Mouse (Mus musculus) liver, postnatal 0 days (tissue): ENCODE measurements around the gene Cox15. TPM values are rescaled to one million over a fixed set of nuclear protein-coding genes. Genes with fewer than 3 reads are reported as not detected.

ENCODE experiments used
- ATAC-seq: fragments of 200-750 bp; cut with Nextera tagmentation; 2 replicates; pipeline ENCODE4 v1.8.0; 2017; ENCODE audit warnings: mild to moderate bottlenecking, moderate library complexity
- DNase-seq: peaks from one replicate; pipeline ENCODE4 v3.0.0-alpha.2; 2016
- H3K27ac ChIP-seq: fragments of 300-500 bp; sonication (generic); 2 replicates; pipeline ENCODE4 v1.5.1; 2014; ENCODE audit warnings: antibody characterized with exemption, moderate library complexity, mild to moderate bottlenecking, low read depth
- H3K27me3 ChIP-seq: fragments of 300-500 bp; sonication (generic); 2 replicates; pipeline ENCODE4 v1.6.1; 2014; ENCODE audit warnings: low read length, control low read depth, mixed read lengths; ENCODE audit not compliant: insufficient read depth
- H3K36me3 ChIP-seq: fragments of 300-500 bp; sonication (generic); replicated peaks from 2 replicates; pipeline ENCODE4 v1.6.1; 2014; ENCODE audit warnings: mild to moderate bottlenecking, control low read depth, low read length, moderate library complexity, mixed read lengths; ENCODE audit not compliant: insufficient read depth
- H3K4me1 ChIP-seq: fragments of 300-500 bp; sonication (generic); 2 replicates; pipeline ENCODE4 v1.6.1; 2014; ENCODE audit warnings: antibody characterized with exemption, mild to moderate bottlenecking, control low read depth; ENCODE audit not compliant: insufficient read depth
- H3K4me2 ChIP-seq: fragments of 300-500 bp; sonication (generic); 2 replicates; pipeline ENCODE4 v1.6.1; 2014; ENCODE audit warnings: low read depth, mild to moderate bottlenecking, low read length, moderate library complexity, mixed read lengths
- H3K4me3 ChIP-seq: fragments of 300-500 bp; sonication (generic); 2 replicates; pipeline ENCODE4 v1.5.1; 2014; ENCODE audit warnings: low read depth, low read length
- H3K9ac ChIP-seq: fragments of 300-500 bp; sonication (generic); replicated peaks from 2 replicates; pipeline ENCODE4 v1.6.1; 2014; ENCODE audit warnings: mild to moderate bottlenecking, moderate library complexity
- H3K9me3 ChIP-seq: fragments of 300-500 bp; sonication (generic); 2 replicates; pipeline ENCODE4 v1.6.1; 2016; ENCODE audit warnings: mild to moderate bottlenecking, control low read depth, low read length, mixed read lengths
- CTCF ChIP-seq: sonication (generic); IDR thresholded peaks from 2 replicates; pipeline ENCODE4 v1.5.1; 2016; ENCODE audit warnings: antibody characterized with exemption, low read depth
- EP300 ChIP-seq: IDR thresholded peaks from 2 replicates; pipeline ENCODE4 v1.6.1; 2016; ENCODE audit warnings: antibody characterized with exemption, low read depth, mild to moderate bottlenecking
- WGBS: fragments of 180-500 bp; shearing (Covaris S2); extraction: QIAGEN DNeasy Blood & Tissue Kit; methylation state at CpG from one replicate; pipeline ENCODE4 v1.1.7; 2014; ENCODE audit not compliant: insufficient replicate concordance; 5-methylcytosine and 5-hydroxymethylcytosine counted together
- polyA plus RNA-seq: library from polyadenylated mRNA; unstranded; fragments of >200 nt; fragmentation: Nextera tagmentation; extraction: Ambion mirVana; gene quantifications from 2 replicates; pipeline ENCODE4 v1.2.1, GENCODE M21; 2015

The Cox15 gene
- polyA plus RNA-seq, 1 experiment from 2014 or later, result 3.5 TPM

DNA sequence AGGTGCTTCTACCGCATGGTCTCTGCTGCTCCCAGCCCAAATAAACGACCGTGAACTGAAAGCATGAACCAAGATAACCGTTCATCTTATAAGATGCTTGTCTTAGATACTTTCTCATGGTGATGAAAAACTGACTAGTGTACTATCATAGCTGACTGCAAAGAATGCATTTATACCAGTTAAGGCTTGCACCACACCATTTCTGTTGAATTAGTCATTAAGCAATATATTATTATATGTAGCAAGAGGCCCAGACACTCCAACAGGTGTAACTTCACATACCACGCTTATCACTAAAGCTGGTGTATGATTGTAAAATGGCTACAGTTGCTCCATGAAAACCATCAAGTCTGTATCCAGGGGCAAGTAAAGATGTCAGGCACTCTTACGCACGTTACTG, 37.0 kb upstream of the Cox15 start:
- TF ChIP-seq CTCF (no peak), EP300 (no peak)
- ATAC-seq (no peak), DNase-seq (no peak)
- no peak overlapping the region for H3K4me3 ChIP-seq
- H3K36me3 ChIP-seq, result peaks cover 6% of the 10 kb centered on the region; the same call in 1 of the 2 replicates
- no peak overlapping the region for H3K27ac ChIP-seq
- 80% methylated on average over 7 of the region's 7 CpGs for WGBS
- H3K4me2 ChIP-seq, result no peak overlapping the region
- no peak overlapping the region for H3K9ac ChIP-seq
- H3K27me3 ChIP-seq, result no peaks in the 10 kb centered on the region
- no peaks in the 10 kb centered on the region for H3K4me1 ChIP-seq
- H3K9me3 ChIP-seq, result no peaks in the 10 kb centered on the region

GRCm38 (mm10) chr19:43786249-43787026, 33.6 kb upstream of the Cox15 start:
- H3K4me1 ChIP-seq, result no peaks in the 10 kb centered on the region
- H3K27ac ChIP-seq, result peak overlapping the region; percentile 80
- WGBS, result 47% methylated on average over 13 of the region's 13 CpGs
- peak overlapping the region; percentile 61 for H3K9ac ChIP-seq
- ATAC-seq, result peak; percentile 32
- peak overlapping the region; percentile 47 for H3K4me2 ChIP-seq
- H3K27me3 ChIP-seq, result no peaks in the 10 kb centered on the region
- TF ChIP-seq EP300 (0 out of 2 replicates have a peak, but pooled peaks have one; percentile 35), CTCF (no peak)
- H3K36me3 ChIP-seq, result peaks cover 6% of the 10 kb centered on the region; the same call in 1 of the 2 replicates
- H3K4me3 ChIP-seq, result peak overlapping the region; percentile 43
- H3K9me3 ChIP-seq, result no peaks in the 10 kb centered on the region
- no peak for DNase-seq

GRCm38 (mm10) chr19:43784761-43785160, 32.0 kb upstream of the Cox15 start:
- no peaks in the 10 kb centered on the region for H3K9me3 ChIP-seq
- H3K4me3 ChIP-seq, result peak overlapping the region; percentile 43
- ATAC-seq (no peak), DNase-seq (no peak)
- no peaks in the 10 kb centered on the region for H3K27me3 ChIP-seq
- 36% methylated on average over 8 of the region's 8 CpGs for WGBS
- H3K4me2 ChIP-seq, result peak overlapping the region; percentile 47
- 0 out of 2 replicates have a peak, but pooled peaks cover 3% of the 10 kb centered on the region for H3K36me3 ChIP-seq
- peak overlapping the region; percentile 61 for H3K9ac ChIP-seq
- TF ChIP-seq CTCF (no peak), EP300 (no peak)
- peak overlapping the region; percentile 80 for H3K27ac ChIP-seq
- H3K4me1 ChIP-seq, result no peaks in the 10 kb centered on the region

DNA sequence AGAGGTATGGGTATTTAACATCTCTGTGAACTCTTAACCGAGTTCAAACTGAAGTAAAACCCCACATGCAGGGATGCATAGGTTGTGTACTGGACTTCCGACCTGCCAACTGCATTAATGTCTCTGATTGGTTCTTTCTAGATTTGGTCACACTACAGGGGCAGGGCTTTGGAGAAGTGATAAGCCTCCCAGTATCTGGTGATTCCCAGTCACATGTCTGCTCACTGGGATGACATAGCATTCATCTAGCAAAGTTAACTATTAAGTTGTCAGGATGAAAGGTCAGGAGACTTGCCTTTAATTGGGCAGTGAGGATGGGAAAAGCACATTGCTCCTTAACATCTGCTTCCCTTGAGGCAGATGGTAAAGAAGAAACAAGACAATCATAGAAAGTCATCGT, 29.2 kb upstream of the Cox15 start, which contains the start of gene Abcc2:
Abcc2 (plus strand) TSS at position 213 of the 400 bp plus-strand sequence.
- Histone ChIP-seq H3K27ac (peak within 1 kb of the TSS; percentile 80), H3K4me1 (0 out of 2 replicates have a peak, but pooled peaks cover 3% of the 10 kb centered on the region), H3K36me3 (no peaks in the 10 kb centered on the region), H3K4me2 (peak within 1 kb of the TSS; percentile 38), H3K9ac (peak within 1 kb of the TSS; percentile 68), H3K4me3 (peak within 1 kb of the TSS; percentile 43), H3K27me3 (no peaks in the 10 kb centered on the region), H3K9me3 (no peaks in the 10 kb centered on the region)
- DNase-seq (no peak), ATAC-seq (peak; percentile 88)
- TF ChIP-seq CTCF (no peak), EP300 (peak; percentile 55)
- 47% methylated on average over 3 of the region's 3 CpGs for WGBS

DNA sequence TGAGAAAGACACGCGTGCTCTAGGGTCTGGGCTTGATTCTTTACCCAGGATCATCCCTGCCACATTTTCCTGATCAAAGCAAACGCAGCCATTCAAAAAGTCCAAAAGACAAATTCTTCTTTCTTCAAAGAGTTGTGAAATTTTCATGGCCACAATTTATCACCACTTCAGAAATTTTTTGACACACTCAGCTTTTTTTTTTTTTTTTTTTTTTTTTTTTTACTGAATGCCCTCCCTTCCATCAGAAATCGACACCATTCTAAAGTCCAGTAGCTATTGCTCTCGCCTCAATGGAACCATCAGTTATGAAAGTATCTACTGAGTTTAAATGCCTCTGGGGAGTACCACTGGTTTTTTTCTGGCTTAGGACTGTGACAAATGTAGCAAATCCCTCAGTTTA, 27.6 kb upstream of the Cox15 start:
- Histone ChIP-seq H3K27ac (no peak overlapping the region), H3K36me3 (no peaks in the 10 kb centered on the region), H3K4me3 (no peak overlapping the region), H3K9me3 (no peaks in the 10 kb centered on the region), H3K9ac (no peak overlapping the region), H3K27me3 (no peaks in the 10 kb centered on the region), H3K4me2 (no peak overlapping the region), H3K4me1 (peaks cover 7% of the 10 kb centered on the region; the same call in 1 of the 2 replicates)
- no peak for DNase-seq
- 43% methylated on average over 5 of the region's 5 CpGs for WGBS
- no peak for ATAC-seq
- TF ChIP-seq EP300, result no peak

GRCm38 (mm10) chr19:43777308-43777707, 24.5 kb upstream of the Cox15 start:
- no peaks in the 10 kb centered on the region for H3K36me3 ChIP-seq
- peaks cover 7% of the 10 kb centered on the region; the same call in 1 of the 2 replicates for H3K4me1 ChIP-seq
- H3K9ac ChIP-seq, result no peak overlapping the region
- WGBS, result 67% methylated on average over 2 of the region's 2 CpGs
- ATAC-seq (no peak), DNase-seq (no peak)
- H3K4me2 ChIP-seq, result no peak overlapping the region
- no peak overlapping the region for H3K27ac ChIP-seq
- no peaks in the 10 kb centered on the region for H3K27me3 ChIP-seq
- no peaks in the 10 kb centered on the region for H3K9me3 ChIP-seq
- TF ChIP-seq CTCF (no peak), EP300 (no peak)
- H3K4me3 ChIP-seq, result no peak overlapping the region
